Mouse (Mus musculus): Measurements from ENCODE around the gene Gm12216. TPM values are rescaled to one million over a fixed set of nuclear protein-coding genes. Genes with fewer than 3 reads are reported as not detected.

Gene Gm12216
- polyA plus RNA-seq, 1 experiment from 2014 or later = 1.9 TPM

DNA sequence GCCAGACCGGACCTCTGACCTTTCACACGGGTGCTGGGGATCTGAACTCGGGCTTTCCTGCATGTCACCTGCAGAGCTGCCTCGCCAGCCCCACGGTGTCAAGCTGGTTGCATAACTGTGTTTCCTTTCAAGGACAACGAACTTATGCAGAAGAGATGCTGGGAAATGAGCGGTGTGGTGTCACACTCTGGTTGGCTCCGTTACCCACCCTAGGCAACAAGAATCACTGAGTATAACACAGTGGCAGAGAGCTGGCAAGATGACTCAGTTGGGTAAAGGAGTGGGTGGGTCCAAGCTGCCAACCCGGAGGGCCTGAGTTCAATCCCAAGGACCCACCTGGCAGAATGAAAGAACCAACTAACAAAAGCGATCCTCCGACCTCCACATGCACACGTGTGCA, 17.5 kb downstream of the Gm12216 start:
- Histone ChIP-seq H3K27me3 (ENCODE audit: control insufficient read depth, insufficient read depth, low read length) (no peaks in the 10 kb centered on the region), H3K4me3 (ENCODE audit: low read depth, low read length) (no peak overlapping the region), H3K9me3 (ENCODE audit: control insufficient read depth, low read length) (no peaks in the 10 kb centered on the region), H3K4me2 (replicated peaks; ENCODE audit: low read depth) (no peak overlapping the region), H3K36me3 (ENCODE audit: control insufficient read depth, insufficient read depth, low read length) (no peaks in the 10 kb centered on the region), H3K27ac (replicated peaks) (no peak overlapping the region), H3K9ac (ENCODE audit: low read length) (no peak overlapping the region), H3K4me1 (replicated peaks; ENCODE audit: control insufficient read depth, insufficient read depth) (0 out of 2 replicates have a peak, but pooled peaks cover 3% of the 10 kb centered on the region)
- ATAC-seq (ENCODE audit: low FRiP score, low TSS enrichment) (no peak), DNase-seq (ENCODE audit: low spot score) (no peak)
- TF ChIP-seq EP300 (optimal IDR thresholded peaks at IDR 0.05) (no peak), CTCF (IDR thresholded peaks at IDR 0.05; ENCODE audit: low read depth) (no peak)
- 79% methylated on average over 12 of the region's 12 CpGs for WGBS

DNA sequence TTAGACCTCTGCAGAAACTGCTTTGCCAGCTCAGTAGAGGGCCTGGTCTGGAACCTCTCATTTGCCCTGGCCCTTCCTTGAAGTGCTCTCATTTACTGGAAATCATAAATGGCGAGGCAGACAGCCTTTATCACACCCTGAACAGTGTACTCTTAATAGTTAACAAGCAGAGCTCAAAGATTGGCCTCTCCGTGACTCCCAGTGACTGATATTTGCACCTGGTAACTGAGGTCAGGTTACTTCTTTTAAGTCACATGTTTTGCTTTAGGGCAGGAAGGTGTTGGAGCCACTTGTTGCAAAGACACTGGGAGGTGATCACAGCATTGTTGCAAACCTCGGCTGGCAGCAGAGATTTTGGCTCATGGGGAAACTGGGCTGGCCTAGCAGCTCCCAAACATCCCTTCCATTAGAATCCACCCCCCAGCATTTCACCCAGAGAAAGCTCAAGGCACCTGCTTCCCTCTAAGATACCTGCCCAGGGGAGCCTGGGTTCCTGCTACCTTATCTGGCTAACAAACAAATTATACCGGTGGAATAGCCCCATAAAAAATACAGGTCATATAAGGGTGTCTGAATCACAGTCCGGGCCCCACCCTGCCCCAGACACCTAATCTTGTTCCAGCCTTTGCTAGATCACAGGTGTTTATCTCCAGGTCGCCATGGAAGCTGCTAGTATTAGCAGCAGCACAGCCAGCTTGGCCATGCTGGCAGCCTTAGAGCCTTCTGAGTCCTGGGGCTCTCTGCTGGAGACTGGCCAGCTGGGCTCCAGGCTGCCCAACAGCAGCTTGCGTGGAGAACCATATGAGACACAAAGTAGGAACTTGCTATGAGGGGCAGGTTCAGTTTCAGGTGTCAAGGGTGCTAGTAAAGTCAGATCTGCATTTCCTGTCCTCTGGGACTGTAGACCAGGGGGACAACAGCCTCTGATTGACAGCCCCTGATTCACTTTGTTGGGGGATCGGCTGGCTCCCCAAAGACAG, 19.1 kb downstream of the Gm12216 start:
- Histone ChIP-seq H3K4me1 (replicated peaks; ENCODE audit: control insufficient read depth, insufficient read depth) (0 out of 2 replicates have a peak, but pooled peaks cover 3% of the 10 kb centered on the region), H3K36me3 (ENCODE audit: control insufficient read depth, insufficient read depth, low read length) (no peaks in the 10 kb centered on the region), H3K9me3 (ENCODE audit: control insufficient read depth, low read length) (no peaks in the 10 kb centered on the region), H3K9ac (ENCODE audit: low read length) (no peak overlapping the region), H3K27ac (replicated peaks) (peak overlapping the region; percentile 80), H3K27me3 (ENCODE audit: control insufficient read depth, insufficient read depth, low read length) (no peaks in the 10 kb centered on the region), H3K4me3 (ENCODE audit: low read depth, low read length) (no peak overlapping the region), H3K4me2 (replicated peaks; ENCODE audit: low read depth) (no peak overlapping the region)
- DNase-seq (ENCODE audit: low spot score) (peak; percentile 85), ATAC-seq (ENCODE audit: low FRiP score, low TSS enrichment) (peak; percentile 91)
- WGBS = 42% methylated on average over 8 of the region's 8 CpGs
- TF ChIP-seq CTCF (IDR thresholded peaks at IDR 0.05; ENCODE audit: low read depth) (no peak), EP300 (optimal IDR thresholded peaks at IDR 0.05) (no peak)

DNA sequence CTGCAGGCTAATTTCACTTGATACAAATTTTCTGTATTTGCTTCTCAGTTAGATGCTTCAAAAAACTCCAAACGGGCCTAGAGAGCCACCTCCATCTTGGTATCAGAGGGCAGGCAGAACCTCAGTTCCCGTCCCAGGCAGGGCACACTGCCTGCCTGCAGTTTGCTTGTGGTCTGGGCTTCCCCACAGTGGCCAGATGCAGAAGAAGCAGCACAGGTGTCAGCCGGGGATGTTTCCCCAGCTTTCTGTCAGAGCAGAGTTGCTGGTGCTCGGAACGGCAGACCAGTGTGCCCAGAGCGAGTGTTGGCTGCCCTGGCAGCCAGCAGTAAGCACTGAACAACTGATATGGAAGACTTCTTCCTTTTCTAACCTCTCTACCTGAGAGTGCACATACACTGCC, 19.9 kb downstream of the Gm12216 start:
- no peaks in the 10 kb centered on the region for H3K27me3 ChIP-seq (ENCODE audit: control insufficient read depth, insufficient read depth, low read length)
- ATAC-seq (ENCODE audit: low FRiP score, low TSS enrichment) = 0 out of 2 replicates have a peak, but pooled peaks have one; percentile 2
- H3K9me3 ChIP-seq (ENCODE audit: control insufficient read depth, low read length) = no peaks in the 10 kb centered on the region
- no peak for DNase-seq (ENCODE audit: low spot score)
- H3K4me2 ChIP-seq (replicated peaks; ENCODE audit: low read depth) = no peak overlapping the region
- WGBS = 78% methylated on average over 6 of the region's 6 CpGs
- H3K36me3 ChIP-seq (ENCODE audit: control insufficient read depth, insufficient read depth, low read length) = no peaks in the 10 kb centered on the region
- H3K9ac ChIP-seq (ENCODE audit: low read length) = no peak overlapping the region
- no peak overlapping the region for H3K4me3 ChIP-seq (ENCODE audit: low read depth, low read length)
- H3K27ac ChIP-seq (replicated peaks) = peak overlapping the region; percentile 80
- H3K4me1 ChIP-seq (replicated peaks; ENCODE audit: control insufficient read depth, insufficient read depth) = 0 out of 2 replicates have a peak, but pooled peaks cover 3% of the 10 kb centered on the region
- TF ChIP-seq EP300 (optimal IDR thresholded peaks at IDR 0.05) (no peak), CTCF (IDR thresholded peaks at IDR 0.05; ENCODE audit: low read depth) (peak; percentile 27; the same call in 1 of the 2 replicates)

DNA sequence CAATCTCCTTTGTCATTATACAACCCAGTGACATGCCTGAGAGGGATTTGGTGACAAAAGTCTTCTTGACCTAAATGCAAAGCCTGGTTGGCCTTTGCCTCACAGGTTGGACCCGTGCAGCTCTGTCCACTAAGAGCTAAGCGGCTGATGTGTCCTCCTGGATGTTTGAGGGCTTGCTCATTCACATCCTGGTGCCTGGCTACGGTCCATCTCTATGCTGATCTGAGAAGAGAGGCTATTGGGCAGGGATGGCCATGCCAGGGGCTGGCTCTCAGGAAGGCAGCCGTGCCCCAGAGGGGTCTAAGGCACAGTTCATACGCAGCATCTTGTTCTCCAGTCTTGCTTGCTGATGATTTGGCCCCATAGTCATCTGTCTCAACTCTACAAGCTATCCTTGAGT, 21.3 kb downstream of the Gm12216 start:
- Histone ChIP-seq H3K27me3 (ENCODE audit: control insufficient read depth, insufficient read depth, low read length) (no peaks in the 10 kb centered on the region), H3K4me2 (replicated peaks; ENCODE audit: low read depth) (no peak overlapping the region), H3K27ac (replicated peaks) (no peak overlapping the region), H3K4me1 (replicated peaks; ENCODE audit: control insufficient read depth, insufficient read depth) (0 out of 2 replicates have a peak, but pooled peaks cover 3% of the 10 kb centered on the region), H3K9ac (ENCODE audit: low read length) (no peak overlapping the region), H3K36me3 (ENCODE audit: control insufficient read depth, insufficient read depth, low read length) (no peaks in the 10 kb centered on the region), H3K4me3 (ENCODE audit: low read depth, low read length) (no peak overlapping the region), H3K9me3 (ENCODE audit: control insufficient read depth, low read length) (no peaks in the 10 kb centered on the region)
- no peak for DNase-seq (ENCODE audit: low spot score)
- 83% methylated on average over 5 of the region's 5 CpGs for WGBS
- no peak for ATAC-seq (ENCODE audit: low FRiP score, low TSS enrichment)
- TF ChIP-seq EP300 (optimal IDR thresholded peaks at IDR 0.05) (no peak), CTCF (IDR thresholded peaks at IDR 0.05; ENCODE audit: low read depth) (no peak)

DNA sequence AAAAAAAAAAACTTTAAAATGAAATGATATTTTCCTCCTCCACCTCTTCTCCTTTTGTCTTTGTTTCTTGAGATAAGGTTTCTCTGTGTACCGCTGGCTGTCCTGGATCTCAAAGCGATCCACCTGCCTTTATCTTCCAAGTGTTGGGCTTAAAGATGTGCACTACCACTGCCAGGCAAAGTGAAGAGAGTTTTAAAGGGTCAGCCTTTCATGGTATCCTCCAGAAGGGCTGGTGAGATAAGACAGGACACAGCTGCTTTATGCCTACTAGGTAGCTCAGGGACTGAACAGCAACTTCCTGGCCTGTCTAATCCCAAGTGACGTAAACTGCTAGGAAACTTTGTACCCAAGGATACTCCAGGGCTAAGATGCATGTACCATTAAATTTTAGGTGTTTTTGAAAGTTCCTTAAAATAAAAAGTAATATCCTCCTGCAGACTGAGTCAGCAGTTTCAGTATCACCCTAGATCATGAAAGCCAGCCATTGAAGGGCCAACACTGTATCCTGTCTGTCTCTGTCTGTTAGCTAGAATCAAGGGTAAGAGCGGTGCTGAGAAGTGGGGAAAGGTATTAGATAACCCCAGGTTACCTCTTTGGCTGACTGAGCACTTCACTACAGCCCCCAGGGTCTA, 23.6 kb downstream of the Gm12216 start:
- H3K9ac ChIP-seq (ENCODE audit: low read length) = no peak overlapping the region
- no peak for TF ChIP-seq CTCF (IDR thresholded peaks at IDR 0.05; ENCODE audit: low read depth)
- no peak for TF ChIP-seq EP300 (optimal IDR thresholded peaks at IDR 0.05)
- H3K4me1 ChIP-seq (replicated peaks; ENCODE audit: control insufficient read depth, insufficient read depth) = 0 out of 2 replicates have a peak, but pooled peaks cover 3% of the 10 kb centered on the region
- no peak overlapping the region for H3K4me2 ChIP-seq (replicated peaks; ENCODE audit: low read depth)
- no peak for ATAC-seq (ENCODE audit: low FRiP score, low TSS enrichment)
- H3K27ac ChIP-seq (replicated peaks) = no peak overlapping the region
- H3K9me3 ChIP-seq (ENCODE audit: control insufficient read depth, low read length) = no peaks in the 10 kb centered on the region
- no peaks in the 10 kb centered on the region for H3K36me3 ChIP-seq (ENCODE audit: control insufficient read depth, insufficient read depth, low read length)
- H3K27me3 ChIP-seq (ENCODE audit: control insufficient read depth, insufficient read depth, low read length) = no peaks in the 10 kb centered on the region
- DNase-seq (ENCODE audit: low spot score) = no peak
- WGBS = 84% methylated on average over 4 of the region's 4 CpGs
- no peak overlapping the region for H3K4me3 ChIP-seq (ENCODE audit: low read depth, low read length)
